ENCODE assay signal across 10 mouse cellular contexts in the genomic region with DNA sequence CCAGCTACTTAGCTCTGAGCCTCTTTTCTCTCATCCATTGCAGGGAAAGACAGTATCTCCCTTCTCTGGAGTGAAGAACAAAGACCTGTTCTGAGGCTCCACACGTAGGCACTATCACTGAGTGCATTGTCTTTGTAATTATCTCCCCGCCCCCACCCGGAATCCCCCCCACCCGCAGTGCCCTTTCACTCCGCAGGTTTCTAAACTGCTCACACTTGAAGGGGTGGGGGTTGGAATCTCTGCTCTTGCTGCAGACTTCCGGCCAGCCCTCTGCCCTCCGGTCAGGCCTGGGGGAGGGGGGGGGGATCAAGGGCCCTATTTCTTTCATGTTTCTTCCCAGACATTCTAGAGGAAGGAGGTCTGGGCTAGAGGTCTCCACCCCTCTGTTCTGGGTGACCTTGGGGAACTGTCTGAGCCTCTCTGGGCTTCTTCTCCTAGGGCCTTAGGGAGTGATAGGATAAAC. TPM values are rescaled to one million over a fixed set of nuclear protein-coding genes. Genes with fewer than 3 reads are reported as not detected.
DNase-seq lines count a peak whose midpoint lies in the region; ATAC-seq and TF ChIP-seq lines count a peak whose summit lies in the region.
"Had no signal": no experiment of that assay in that cellular context is flagged by ENCODE, and none has a peak within 500 bp of the region (broad histone marks: within the 10 kb centered on the region; RNA-seq: fewer than 3 reads in every experiment).

No protein-coding gene starts in this region.

- peak; percentile 96 for DNase-seq in ES-CJ7 (ENCODE audit: low read depth, low spot score)
- peak; percentile 65 for DNase-seq in embryo, embryonic 10.5 days (ENCODE audit: low spot score)
- no peak for DNase-seq in hindbrain, embryonic 14.5 days (ENCODE audit: low spot score)
- DNase-seq in cerebellum, postnatal 4 days (ENCODE audit: low spot score in 2 of 2), result no peak
- DNase-seq in left cerebral cortex, adult 11 months (ENCODE audit: low spot score), result no peak
- no peak for DNase-seq in layer of hippocampus, adult 2 months (ENCODE audit: low spot score in 2 of 2)
- DNase-seq: cerebellum, adult 2 months; kidney, postnatal 36 days had no signal

- peak; percentile 5; the same call in 1 of the 2 replicates for ATAC-seq in hindbrain, embryonic 14.5 days (ENCODE audit: low FRiP score)
- ATAC-seq in midbrain, embryonic 16.5 days, result no peak

- H3K36me3 ChIP-seq in hindbrain, embryonic 14.5 days (replicated peaks; ENCODE audit: control insufficient read depth, insufficient read depth), result no peaks in the 10 kb centered on the region
- H3K36me3 ChIP-seq in midbrain, embryonic 16.5 days (ENCODE audit: control insufficient read depth, insufficient read depth, low read length), result no peaks in the 10 kb centered on the region
- H3K36me3 ChIP-seq: liver, embryonic 15.5 days had no signal

- no peak for TF ChIP-seq CTCF in layer of hippocampus, adult 2 months (conservative IDR thresholded peaks at IDR 0.05)

- 2% methylated on average over 7 of the region's 7 CpGs for WGBS in hindbrain, embryonic 14.5 days
- WGBS in midbrain, embryonic 16.5 days, result 2% methylated on average over 7 of the region's 7 CpGs

- peak overlapping the region; percentile 35 for H3K27ac ChIP-seq in hindbrain, embryonic 14.5 days
- H3K27ac ChIP-seq in midbrain, embryonic 16.5 days (ENCODE audit: low read length), result peak overlapping the region; percentile 45; the same call in 1 of the 2 replicates
- no peak overlapping the region for H3K27ac ChIP-seq in layer of hippocampus, adult 2 months
- H3K27ac ChIP-seq: liver, embryonic 15.5 days had no signal

- H3K4me2 ChIP-seq in hindbrain, embryonic 14.5 days (replicated peaks), result peak overlapping the region; percentile 23; the same call in 1 of the 2 replicates
- H3K4me2 ChIP-seq in midbrain, embryonic 16.5 days (ENCODE audit: low read length), result peak overlapping the region; percentile 15; the same call in 1 of the 2 replicates
- H3K4me2 ChIP-seq: liver, embryonic 15.5 days had no signal

- 0 out of 2 replicates have a peak overlapping the region, but pooled peaks have one; percentile 13 for H3K9ac ChIP-seq in hindbrain, embryonic 14.5 days
- no peak overlapping the region for H3K9ac ChIP-seq in midbrain, embryonic 16.5 days (ENCODE audit: low read depth, low read length)
- H3K9ac ChIP-seq: liver, embryonic 15.5 days had no signal

- H3K27me3 ChIP-seq in hindbrain, embryonic 14.5 days (ENCODE audit: control insufficient read depth, insufficient read depth, low read length), result no peaks in the 10 kb centered on the region
- no peaks in the 10 kb centered on the region for H3K27me3 ChIP-seq in midbrain, embryonic 16.5 days (ENCODE audit: control insufficient read depth, insufficient read depth, low read depth, low read length)

- H3K4me3 ChIP-seq in hindbrain, embryonic 14.5 days (replicated peaks; ENCODE audit: low read length), result no peak overlapping the region
- H3K4me3 ChIP-seq in midbrain, embryonic 16.5 days (ENCODE audit: low read depth, low read length), result no peak overlapping the region
- H3K4me3 ChIP-seq in layer of hippocampus, adult 2 months, result no peak overlapping the region
- H3K4me3 ChIP-seq: liver, embryonic 15.5 days had no signal

- no peaks in the 10 kb centered on the region for H3K9me3 ChIP-seq in hindbrain, embryonic 14.5 days (ENCODE audit: control insufficient read depth, low read length)
- no peaks in the 10 kb centered on the region for H3K9me3 ChIP-seq in midbrain, embryonic 16.5 days (replicated peaks; ENCODE audit: control insufficient read depth, low read length, poor library complexity, severe bottlenecking)
- H3K9me3 ChIP-seq: liver, embryonic 15.5 days had no signal

- H3K4me1 ChIP-seq in hindbrain, embryonic 14.5 days (replicated peaks; ENCODE audit: control insufficient read depth, insufficient read depth, low read length), result peaks cover 19% of the 10 kb centered on the region
- H3K4me1 ChIP-seq in midbrain, embryonic 16.5 days (ENCODE audit: control insufficient read depth, insufficient read depth, low read length), result peaks cover 15% of the 10 kb centered on the region

RNA-seq across cellular contexts. Expression of a gene that starts 0.4 kb away (rescaled TPM):
- polyA plus RNA-seq in hindbrain, embryonic 14.5 days (2014; fragmentation: Nextera tagmentation; extraction: Ambion mirVana), result 24.8 and 30.1 TPM in 2 replicates
- 32.5 and 33.2 TPM in 2 replicates for polyA plus RNA-seq in midbrain, embryonic 16.5 days (2015; fragmentation: Nextera tagmentation; extraction: Ambion mirVana)
- total RNA-seq in layer of hippocampus, adult 2 months (2021), result 100 to 1,000 TPM; 150 to 156 TPM

RNA-seq across cellular contexts. Expression of a gene that starts 51.2 kb away (rescaled TPM):
- polyA plus RNA-seq in hindbrain, embryonic 14.5 days (2014; fragmentation: Nextera tagmentation; extraction: Ambion mirVana), result 53.3 and 58.1 TPM in 2 replicates
- polyA plus RNA-seq in midbrain, embryonic 16.5 days (2015; fragmentation: Nextera tagmentation; extraction: Ambion mirVana), result 94.6 and 111 TPM in 2 replicates
- total RNA-seq in layer of hippocampus, adult 2 months (2021), result 10 to 100 TPM; 52.0 to 55.7 TPM

Comparison
In these comparisons a context has a peak if more than half of its experiments do, and no peak if none do; other contexts are left out.
1. DNase-seq: peak in ES-CJ7 (single experiment) and embryo, embryonic 10.5 days (single experiment); none in hindbrain, embryonic 14.5 days (single experiment), cerebellum, postnatal 4 days (0 of 2), left cerebral cortex, adult 11 months (single experiment) and layer of hippocampus, adult 2 months (0 of 2).